Mouse (Mus musculus) stomach, embryonic 16.5 days (tissue): ENCODE data around the gene Col28a1. TPM values are rescaled to one million over a fixed set of nuclear protein-coding genes. Genes with fewer than 3 reads are reported as not detected.

Experiments
- ATAC-seq: fragments of 200-750 bp; cut with Nextera tagmentation; 2 replicates; pipeline ENCODE4 v1.8.0; 2017; ENCODE audit warnings: moderate number of reproducible peaks, moderate TSS enrichment; ENCODE audit not compliant: insufficient read depth, low FRiP score
- H3K27ac ChIP-seq: fragments of 300-500 bp; sonication (generic); 2 replicates; pipeline ENCODE4 v1.5.1; 2014; ENCODE audit warnings: low read length
- H3K27me3 ChIP-seq: fragments of 300-500 bp; sonication (generic); 2 replicates; pipeline ENCODE4 v1.6.1; 2014; ENCODE audit warnings: low read length, control low read depth, mixed read lengths; ENCODE audit not compliant: control insufficient read depth, insufficient read depth
- H3K36me3 ChIP-seq: fragments of 300-500 bp; sonication (generic); 2 replicates; pipeline ENCODE4 v1.6.1; 2014; ENCODE audit warnings: low read length; ENCODE audit not compliant: control insufficient read depth, insufficient read depth
- H3K4me1 ChIP-seq: fragments of 300-500 bp; sonication (generic); 2 replicates; pipeline ENCODE4 v1.6.1; 2014; ENCODE audit warnings: low read length, control low read depth, mixed read lengths; ENCODE audit not compliant: control insufficient read depth, insufficient read depth
- H3K4me2 ChIP-seq: fragments of 300-500 bp; sonication (generic); 2 replicates; pipeline ENCODE4 v1.6.1; 2014; ENCODE audit warnings: low read depth, low read length, mixed read lengths
- H3K4me3 ChIP-seq: fragments of 300-500 bp; sonication (generic); replicated peaks from 2 replicates; pipeline ENCODE4 v1.5.1; 2014; ENCODE audit warnings: mild to moderate bottlenecking, low read length
- H3K9ac ChIP-seq: fragments of 300-500 bp; sonication (generic); 2 replicates; pipeline ENCODE4 v1.6.1; 2014; ENCODE audit warnings: low read length
- H3K9me3 ChIP-seq: fragments of 300-500 bp; sonication (generic); replicated peaks from 2 replicates; pipeline ENCODE4 v1.6.1; 2016; ENCODE audit warnings: low read length, control low read depth; ENCODE audit not compliant: control insufficient read depth
- WGBS: fragments of 180-500 bp; shearing (Covaris S2); extraction: QIAGEN DNeasy Blood & Tissue Kit; methylation state at CpG from one replicate; pipeline ENCODE4 v1.1.7; 2014; 5-methylcytosine and 5-hydroxymethylcytosine counted together
- polyA plus RNA-seq: library from polyadenylated mRNA; unstranded; fragments of >200 nt; fragmentation: Nextera tagmentation; extraction: Ambion mirVana; gene quantifications from 2 replicates; pipeline ENCODE4 v1.2.1, GENCODE M21; 2015

Col28a1 gene
- 2.5 and 2.6 TPM in 2 replicates for polyA plus RNA-seq

DNA sequence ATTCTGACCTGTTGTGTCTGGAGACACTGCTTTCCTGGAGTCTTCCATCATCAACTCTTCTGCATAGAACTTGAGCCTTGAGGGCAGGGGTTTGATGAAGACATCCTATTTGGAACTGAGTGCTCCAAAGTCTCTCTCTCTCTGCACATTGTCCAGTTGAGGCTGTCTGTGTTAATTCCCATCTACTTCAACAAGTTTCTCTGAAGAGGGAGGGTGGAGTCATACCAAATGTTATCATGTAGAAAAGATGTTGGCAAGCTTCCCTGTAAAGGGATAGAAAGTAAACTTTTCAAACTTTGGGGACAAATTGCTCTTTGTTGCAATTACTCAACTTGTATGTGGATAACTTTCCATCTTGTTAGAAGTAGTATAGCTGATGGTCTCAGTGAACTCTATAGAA, at the start of gene Col28a1:
Gene Col28a1 (minus strand): TSS at position 101 of the 400 bp plus-strand sequence.
- no peak within 1 kb of the TSS for H3K4me3 ChIP-seq
- H3K4me2 ChIP-seq = no peak within 1 kb of the TSS
- no peaks in the 10 kb centered on the region for H3K36me3 ChIP-seq
- no peak within 1 kb of the TSS for H3K27ac ChIP-seq
- no peak for ATAC-seq
- H3K9me3 ChIP-seq = no peaks in the 10 kb centered on the region
- H3K9ac ChIP-seq = no peak within 1 kb of the TSS
- no peaks in the 10 kb centered on the region for H3K4me1 ChIP-seq
- H3K27me3 ChIP-seq = no peaks in the 10 kb centered on the region

DNA sequence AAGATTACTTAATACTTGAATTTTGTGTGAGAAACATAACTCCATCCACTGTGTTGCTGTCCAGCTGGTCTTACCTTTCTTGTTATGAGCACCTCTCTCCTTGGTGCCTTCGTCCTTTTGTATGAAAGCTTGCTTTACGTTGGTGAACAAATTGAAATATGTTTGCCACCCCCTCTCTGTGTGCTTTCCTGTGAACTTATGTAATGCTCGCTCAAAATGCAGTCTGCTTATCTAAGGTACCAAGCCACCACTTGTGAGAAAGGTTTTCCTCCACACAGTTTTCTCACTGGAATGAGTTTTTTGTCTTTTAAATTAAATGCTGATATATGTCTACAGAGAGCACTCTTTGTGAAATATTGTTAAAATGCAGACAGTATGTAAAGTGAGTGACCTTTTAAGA, 36.2 kb upstream of the Col28a1 start:
- H3K27me3 ChIP-seq = no peaks in the 10 kb centered on the region
- H3K9me3 ChIP-seq = no peaks in the 10 kb centered on the region
- H3K9ac ChIP-seq = no peak overlapping the region
- ATAC-seq = no peak
- H3K4me1 ChIP-seq = no peaks in the 10 kb centered on the region
- H3K4me3 ChIP-seq = no peak overlapping the region
- H3K4me2 ChIP-seq = no peak overlapping the region
- no peak overlapping the region for H3K27ac ChIP-seq
- peaks cover 13% of the 10 kb centered on the region; the same call in 1 of the 2 replicates for H3K36me3 ChIP-seq
- 93% methylated on average over 3 of the region's 3 CpGs for WGBS

DNA sequence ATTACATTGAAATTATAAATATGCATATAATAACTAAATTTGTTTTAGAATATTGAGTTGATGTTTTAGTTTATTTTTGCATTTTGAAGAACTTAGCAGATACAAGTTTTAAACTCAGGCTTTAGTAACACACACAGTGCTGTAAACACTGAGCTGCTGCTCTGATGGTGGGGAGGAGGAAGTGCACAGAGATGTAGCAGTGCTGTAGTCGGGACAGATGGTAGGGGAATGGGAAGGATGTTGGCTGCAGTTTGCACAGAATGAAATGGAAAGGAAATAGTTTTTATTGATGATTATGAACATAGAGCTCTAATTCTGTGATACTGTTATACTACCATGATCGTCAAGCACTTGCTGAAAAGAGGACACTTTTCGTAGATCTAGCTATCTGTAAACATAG, 34.6 kb upstream of the Col28a1 start:
- WGBS = 70% methylated on average over 3 of the region's 3 CpGs

DNA sequence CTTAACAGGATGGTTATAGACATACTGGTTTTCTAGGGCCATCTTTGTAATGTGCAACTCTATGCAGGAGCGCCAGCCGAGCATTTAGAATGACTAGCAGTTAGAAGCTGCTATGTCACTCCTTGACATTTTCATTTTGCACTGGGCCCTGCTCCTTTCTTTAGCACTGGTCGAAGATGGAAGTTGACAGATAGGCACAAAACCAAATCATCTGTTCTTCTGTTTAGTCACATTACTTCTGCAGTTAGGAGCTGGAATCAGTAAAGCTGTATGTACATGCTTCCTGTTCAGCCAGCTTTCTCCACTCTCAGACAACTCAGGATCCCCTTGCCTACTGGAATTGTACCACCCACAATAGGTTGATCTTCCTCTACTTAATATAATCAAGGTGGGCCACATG, 18.2 kb upstream of the Col28a1 start:
- H3K27me3 ChIP-seq = no peaks in the 10 kb centered on the region
- no peak overlapping the region for H3K9ac ChIP-seq
- H3K36me3 ChIP-seq = peaks cover 9% of the 10 kb centered on the region
- H3K4me2 ChIP-seq = peak overlapping the region; percentile 66; the same call in 1 of the 2 replicates
- H3K4me3 ChIP-seq = no peak overlapping the region
- no peak for ATAC-seq
- H3K4me1 ChIP-seq = peaks cover 9% of the 10 kb centered on the region
- WGBS = 89% methylated on average over 3 of the region's 3 CpGs
- no peak overlapping the region for H3K27ac ChIP-seq
- no peaks in the 10 kb centered on the region for H3K9me3 ChIP-seq

More for the DNA sequence above, 34.6 kb upstream of the Col28a1 start:
- Histone ChIP-seq H3K9ac (no peak overlapping the region), H3K27ac (no peak overlapping the region), H3K27me3 (no peaks in the 10 kb centered on the region), H3K4me2 (no peak overlapping the region), H3K4me1 (no peaks in the 10 kb centered on the region), H3K4me3 (no peak overlapping the region), H3K36me3 (peaks cover 9% of the 10 kb centered on the region; the same call in 1 of the 2 replicates), H3K9me3 (no peaks in the 10 kb centered on the region)
- no peak for ATAC-seq

DNA sequence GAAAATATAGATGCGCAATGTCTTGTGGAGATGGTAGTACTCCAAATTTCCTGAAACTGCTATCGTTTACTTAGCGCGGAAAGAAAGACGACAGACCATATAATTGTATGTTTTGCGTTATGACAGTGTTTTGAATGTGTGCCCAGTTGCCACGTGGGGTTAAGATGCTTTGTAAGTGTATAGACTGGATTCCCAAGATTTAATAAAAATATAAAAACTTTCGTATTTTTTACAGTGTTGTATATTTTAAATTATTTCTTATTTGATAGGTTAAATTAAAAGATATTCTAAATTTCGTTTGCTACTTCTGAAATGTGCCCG, 17.4 kb upstream of the Col28a1 start:
- Histone ChIP-seq H3K4me3 (peak overlapping the region; percentile 81), H3K9me3 (no peaks in the 10 kb centered on the region), H3K9ac (peak overlapping the region; percentile 93), H3K4me1 (peaks cover 9% of the 10 kb centered on the region), H3K27me3 (no peaks in the 10 kb centered on the region), H3K36me3 (0 out of 2 replicates have a peak, but pooled peaks cover under 1% of the 10 kb centered on the region), H3K4me2 (peak overlapping the region; percentile 66), H3K27ac (peak overlapping the region; percentile 95)
- ATAC-seq = no peak
- 8% methylated on average over 10 of the region's 10 CpGs for WGBS

DNA sequence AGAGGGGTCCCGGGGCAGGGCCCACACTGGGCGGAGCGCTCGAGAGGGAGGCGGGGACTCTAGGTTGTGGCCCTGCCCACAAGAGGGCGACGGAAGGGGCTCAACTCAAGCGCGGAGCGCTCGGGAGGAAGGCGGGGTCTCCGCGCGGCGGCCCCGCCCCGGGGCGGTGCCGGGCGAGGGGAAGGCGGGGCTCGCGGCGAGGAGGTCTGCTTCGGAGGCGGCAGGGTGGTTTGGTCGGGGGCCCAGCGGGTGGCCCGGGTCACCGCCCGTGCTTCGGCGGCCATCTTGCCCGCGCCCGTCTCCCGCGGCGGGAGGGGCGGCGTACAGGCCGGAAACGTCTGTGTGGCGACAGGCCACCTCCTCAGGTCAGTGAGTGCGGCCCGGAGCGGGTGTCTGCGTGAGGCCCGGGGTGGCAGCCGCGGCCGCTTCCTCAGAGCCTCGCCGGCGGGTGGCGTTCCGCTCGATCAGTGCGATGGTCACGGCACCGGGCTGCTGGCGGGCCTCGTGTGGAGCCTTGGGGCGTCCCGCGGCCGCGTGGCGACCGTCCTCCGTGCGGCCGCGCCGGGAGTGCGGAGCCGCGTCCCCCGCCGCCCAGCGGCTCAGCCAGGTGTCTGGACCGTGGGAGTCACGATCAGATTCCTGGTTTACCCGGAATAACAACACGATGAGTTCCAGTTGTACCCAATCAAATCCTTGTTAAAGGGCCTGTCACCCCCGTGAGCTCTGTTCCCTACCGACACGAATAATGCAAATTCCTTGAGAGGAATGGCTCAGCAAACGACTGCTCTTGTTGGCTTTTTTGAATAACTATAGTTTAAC, 16.8 kb upstream of the Col28a1 start, which contains the start of gene Mios:
Gene Mios (plus strand): TSS at position 176 of the 819 bp plus-strand sequence.
- H3K4me3 ChIP-seq = peak within 1 kb of the TSS; percentile 81
- no peaks in the 10 kb centered on the region for H3K9me3 ChIP-seq
- H3K36me3 ChIP-seq = no peaks in the 10 kb centered on the region
- WGBS = 0% methylated on average over 87 of the region's 90 CpGs
- peak within 1 kb of the TSS; percentile 66 for H3K4me2 ChIP-seq
- H3K9ac ChIP-seq = peak within 1 kb of the TSS; percentile 93
- H3K27me3 ChIP-seq = no peaks in the 10 kb centered on the region
- H3K4me1 ChIP-seq = peaks cover 9% of the 10 kb centered on the region
- ATAC-seq = peak; percentile 98
- peak within 1 kb of the TSS; percentile 95 for H3K27ac ChIP-seq

DNA sequence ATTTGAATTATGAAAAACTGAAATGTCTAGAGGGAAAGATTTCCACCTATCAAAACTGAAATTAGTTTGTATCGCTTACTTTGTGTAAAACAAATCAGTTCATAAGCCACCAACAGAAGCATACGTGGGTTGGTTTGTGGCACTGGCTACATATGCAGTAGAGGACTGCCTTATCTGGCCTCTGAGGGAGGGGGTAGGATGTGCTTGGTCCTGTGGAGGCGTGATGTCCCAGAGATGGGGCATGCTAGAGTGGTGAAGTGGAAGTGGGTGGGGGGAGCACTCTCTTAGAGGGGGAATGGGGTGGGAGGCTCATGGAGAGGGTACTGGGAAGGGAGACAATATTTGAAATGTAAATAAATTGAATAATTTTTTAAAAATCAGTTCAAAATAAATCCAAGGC, 2.5 kb downstream of the Col28a1 start:
- Histone ChIP-seq H3K36me3 (no peaks in the 10 kb centered on the region), H3K9me3 (no peaks in the 10 kb centered on the region), H3K9ac (no peak overlapping the region), H3K27ac (no peak overlapping the region), H3K4me1 (no peaks in the 10 kb centered on the region), H3K4me2 (no peak overlapping the region), H3K4me3 (no peak overlapping the region), H3K27me3 (no peaks in the 10 kb centered on the region)
- WGBS = 63% methylated on average over 3 of the region's 3 CpGs
- no peak for ATAC-seq

DNA sequence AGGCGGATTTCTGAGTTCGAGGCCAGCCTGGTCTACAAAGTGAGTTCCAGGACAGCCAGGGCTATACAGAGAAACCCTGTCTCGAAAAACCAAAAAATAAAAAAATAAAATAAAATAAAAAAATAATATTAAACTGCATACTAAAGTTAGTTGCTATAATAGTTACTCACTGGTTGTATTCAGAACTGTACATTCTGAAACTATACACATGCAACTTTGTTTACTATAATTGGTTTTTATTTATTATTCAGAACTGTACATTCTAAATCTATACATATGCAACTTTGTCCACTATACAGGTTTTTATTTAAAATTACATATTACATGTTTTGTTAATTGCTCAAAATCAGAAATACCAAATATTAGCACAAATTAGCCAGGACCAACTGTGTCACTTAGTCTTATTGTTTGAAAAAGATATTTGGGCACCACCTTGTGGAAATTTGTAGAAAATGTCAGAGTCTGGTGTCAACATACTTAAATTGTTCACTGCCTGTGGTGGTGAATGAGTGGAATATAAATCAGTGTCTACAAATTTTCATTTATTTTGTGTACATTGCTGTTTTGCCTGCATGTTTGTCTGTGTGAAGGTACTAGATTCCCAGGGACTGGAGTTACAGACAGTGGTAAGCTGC, 3.7 kb downstream of the Col28a1 start:
- H3K27me3 ChIP-seq = no peaks in the 10 kb centered on the region
- no peak overlapping the region for H3K9ac ChIP-seq
- no peak overlapping the region for H3K4me3 ChIP-seq
- ATAC-seq = no peak
- 88% methylated on average over 2 of the region's 3 CpGs for WGBS
- H3K4me1 ChIP-seq = no peaks in the 10 kb centered on the region
- H3K4me2 ChIP-seq = no peak overlapping the region
- H3K27ac ChIP-seq = no peak overlapping the region
- H3K36me3 ChIP-seq = no peaks in the 10 kb centered on the region
- H3K9me3 ChIP-seq = no peaks in the 10 kb centered on the region

DNA sequence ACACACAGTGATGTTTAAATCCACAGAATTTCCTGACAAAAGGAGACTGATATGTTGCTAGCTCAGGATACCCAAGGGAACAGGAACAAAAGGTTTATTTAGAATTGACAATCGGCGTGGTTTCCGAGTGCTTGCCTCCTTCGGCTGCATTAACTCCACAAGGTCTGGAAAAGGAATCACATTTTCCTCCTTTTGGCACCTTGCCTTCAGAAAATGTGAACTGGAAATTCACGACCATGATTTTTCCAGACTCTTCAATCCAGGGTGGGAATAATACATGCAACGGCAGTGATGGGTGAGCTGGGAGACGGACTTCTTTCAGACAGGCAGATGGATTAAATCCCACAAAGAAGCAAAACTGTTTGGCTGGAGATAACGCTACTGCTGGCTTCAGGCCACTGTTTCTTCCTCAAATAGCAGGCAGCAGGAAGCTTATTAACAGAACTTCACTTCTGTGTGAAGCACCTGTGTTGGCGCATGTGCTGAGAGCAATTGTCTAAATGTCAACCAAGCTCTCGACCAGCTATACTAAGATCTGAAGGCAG, 13.9 kb downstream of the Col28a1 start:
- ATAC-seq = no peak
- Histone ChIP-seq H3K9me3 (no peaks in the 10 kb centered on the region), H3K4me2 (peak overlapping the region; percentile 22; the same call in 1 of the 2 replicates), H3K4me1 (no peaks in the 10 kb centered on the region; the same call in 1 of the 2 replicates), H3K4me3 (no peak overlapping the region), H3K36me3 (no peaks in the 10 kb centered on the region), H3K27ac (no peak overlapping the region), H3K27me3 (no peaks in the 10 kb centered on the region), H3K9ac (no peak overlapping the region)
- WGBS = 14% methylated on average over 10 of the region's 10 CpGs
